Mouse (Mus musculus): ENCODE results near the gene 2900026A02Rik. TPM values are rescaled to one million over a fixed set of nuclear protein-coding genes. Genes with fewer than 3 reads are reported as not detected.

Gene 2900026A02Rik
- polyA plus RNA-seq, 2 experiments = 7.1 to 13.6 TPM

GRCm38 (mm10) chr5:113145171-113145570 is 75.9 kb downstream of the 2900026A02Rik start:
- DNase-seq (ENCODE audit: low spot score) (no peak), ATAC-seq (ENCODE audit: low FRiP score, low read depth) (no peak)
- H3K4me3 ChIP-seq (replicated peaks; ENCODE audit: low read length) = no peak overlapping the region
- no peak for TF ChIP-seq POLR2A (IDR thresholded peaks at IDR 0.05; ENCODE audit: borderline replicate concordance, extremely low read depth, insufficient read depth, insufficient read length)
- WGBS = 54% methylated on average over 9 of the region's 9 CpGs
- H3K36me3 ChIP-seq (ENCODE audit: control insufficient read depth, insufficient read depth, low read length) = no peaks in the 10 kb centered on the region
- no peaks in the 10 kb centered on the region for H3K27me3 ChIP-seq (ENCODE audit: control insufficient read depth, insufficient read depth, low read length)
- H3K27ac ChIP-seq (replicated peaks; ENCODE audit: low read depth, low read length) = no peak overlapping the region
- H3K4me1 ChIP-seq (ENCODE audit: control insufficient read depth, insufficient read depth, low read length) = peaks cover 22% of the 10 kb centered on the region
- no peak overlapping the region for H3K9ac ChIP-seq (ENCODE audit: low read depth, low read length, severe bottlenecking)
- H3K4me2 ChIP-seq (replicated peaks; ENCODE audit: low read depth, low read length, severe bottlenecking) = no peak overlapping the region
- H3K9me3 ChIP-seq (ENCODE audit: control insufficient read depth, low read length) = no peaks in the 10 kb centered on the region

- Histone ChIP-seq H3K9ac (ENCODE audit: low read depth, low read length, severe bottlenecking) (no peak overlapping the region), H3K4me2 (replicated peaks; ENCODE audit: low read depth, low read length, severe bottlenecking) (no peak overlapping the region), H3K27ac (replicated peaks; ENCODE audit: low read depth, low read length) (0 out of 2 replicates have a peak overlapping the region, but pooled peaks have one; percentile 3), H3K4me1 (ENCODE audit: control insufficient read depth, insufficient read depth, low read length) (peaks cover 22% of the 10 kb centered on the region), H3K9me3 (ENCODE audit: control insufficient read depth, low read length) (no peaks in the 10 kb centered on the region), H3K36me3 (ENCODE audit: control insufficient read depth, insufficient read depth, low read length) (no peaks in the 10 kb centered on the region), H3K27me3 (ENCODE audit: control insufficient read depth, insufficient read depth, low read length) (no peaks in the 10 kb centered on the region; the same call in 1 of the 2 replicates), H3K4me3 (replicated peaks; ENCODE audit: low read length) (no peak overlapping the region)
- ATAC-seq (ENCODE audit: low FRiP score, low read depth) (peak; percentile 35; the same call in 1 of the 2 replicates), DNase-seq (ENCODE audit: low spot score) (peak; percentile 68)
- whole genome bisulfite sequencing = 13% methylated on average over 11 of the region's 11 CpGs
- TF ChIP-seq POLR2A (IDR thresholded peaks at IDR 0.05; ENCODE audit: borderline replicate concordance, extremely low read depth, insufficient read depth, insufficient read length) = no peak
Observed at GRCm38 (mm10) chr5:113142486-113142885, 78.5 kb downstream of the 2900026A02Rik start.

GRCm38 (mm10) chr5:113142018-113142417 is 79.0 kb downstream of the 2900026A02Rik start:
- H3K9me3 ChIP-seq (ENCODE audit: control insufficient read depth, low read length) = no peaks in the 10 kb centered on the region
- TF ChIP-seq POLR2A (IDR thresholded peaks at IDR 0.05; ENCODE audit: borderline replicate concordance, extremely low read depth, insufficient read depth, insufficient read length) = no peak
- WGBS = 84% methylated on average over 5 of the region's 5 CpGs
- no peaks in the 10 kb centered on the region; the same call in 1 of the 2 replicates for H3K27me3 ChIP-seq (ENCODE audit: control insufficient read depth, insufficient read depth, low read length)
- no peak for DNase-seq (ENCODE audit: low spot score)
- H3K4me2 ChIP-seq (replicated peaks; ENCODE audit: low read depth, low read length, severe bottlenecking) = no peak overlapping the region
- ATAC-seq (ENCODE audit: low FRiP score, low read depth) = no peak
- H3K27ac ChIP-seq (replicated peaks; ENCODE audit: low read depth, low read length) = no peak overlapping the region
- H3K4me3 ChIP-seq (replicated peaks; ENCODE audit: low read length) = no peak overlapping the region
- peaks cover 22% of the 10 kb centered on the region for H3K4me1 ChIP-seq (ENCODE audit: control insufficient read depth, insufficient read depth, low read length)
- no peaks in the 10 kb centered on the region for H3K36me3 ChIP-seq (ENCODE audit: control insufficient read depth, insufficient read depth, low read length)
- no peak overlapping the region for H3K9ac ChIP-seq (ENCODE audit: low read depth, low read length, severe bottlenecking)

- 98% methylated on average over 5 of the region's 5 CpGs for WGBS
- no peak for TF ChIP-seq POLR2A (IDR thresholded peaks at IDR 0.05; ENCODE audit: borderline replicate concordance, extremely low read depth, insufficient read depth, insufficient read length)
- no peaks in the 10 kb centered on the region for H3K36me3 ChIP-seq (ENCODE audit: control insufficient read depth, insufficient read depth, low read length)
- H3K4me2 ChIP-seq (replicated peaks; ENCODE audit: low read depth, low read length, severe bottlenecking) = no peak overlapping the region
- DNase-seq (ENCODE audit: low spot score) (no peak), ATAC-seq (ENCODE audit: low FRiP score, low read depth) (no peak)
- no peak overlapping the region for H3K4me3 ChIP-seq (replicated peaks; ENCODE audit: low read length)
- H3K9me3 ChIP-seq (ENCODE audit: control insufficient read depth, low read length) = no peaks in the 10 kb centered on the region
- H3K27me3 ChIP-seq (ENCODE audit: control insufficient read depth, insufficient read depth, low read length) = no peaks in the 10 kb centered on the region; the same call in 1 of the 2 replicates
- H3K27ac ChIP-seq (replicated peaks; ENCODE audit: low read depth, low read length) = no peak overlapping the region
- H3K9ac ChIP-seq (ENCODE audit: low read depth, low read length, severe bottlenecking) = no peak overlapping the region
- H3K4me1 ChIP-seq (ENCODE audit: control insufficient read depth, insufficient read depth, low read length) = peaks cover 26% of the 10 kb centered on the region
Observed at GRCm38 (mm10) chr5:113140872-113141271, 80.2 kb downstream of the 2900026A02Rik start.

GRCm38 (mm10) chr5:113140051-113140450 is 81.0 kb downstream of the 2900026A02Rik start:
- DNase-seq (ENCODE audit: low spot score) = no peak
- Histone ChIP-seq H3K4me3 (replicated peaks; ENCODE audit: low read length) (no peak overlapping the region), H3K27me3 (ENCODE audit: control insufficient read depth, insufficient read depth, low read length) (no peaks in the 10 kb centered on the region; the same call in 1 of the 2 replicates), H3K36me3 (ENCODE audit: control insufficient read depth, insufficient read depth, low read length) (no peaks in the 10 kb centered on the region), H3K9ac (ENCODE audit: low read depth, low read length, severe bottlenecking) (no peak overlapping the region), H3K27ac (replicated peaks; ENCODE audit: low read depth, low read length) (no peak overlapping the region), H3K9me3 (ENCODE audit: control insufficient read depth, low read length) (no peaks in the 10 kb centered on the region), H3K4me2 (replicated peaks; ENCODE audit: low read depth, low read length, severe bottlenecking) (no peak overlapping the region), H3K4me1 (ENCODE audit: control insufficient read depth, insufficient read depth, low read length) (peaks cover 31% of the 10 kb centered on the region)
- no peak for ATAC-seq (ENCODE audit: low FRiP score, low read depth)
- WGBS = 91% methylated on average over 3 of the region's 3 CpGs
- TF ChIP-seq POLR2A (IDR thresholded peaks at IDR 0.05; ENCODE audit: borderline replicate concordance, extremely low read depth, insufficient read depth, insufficient read length) = no peak

Data from limb, embryonic 14.5 days (tissue).